Mouse (Mus musculus): ENCODE measurements around the gene Nmrk2. TPM values are rescaled to one million over a fixed set of nuclear protein-coding genes. Genes with fewer than 3 reads are reported as not detected.

Gene Nmrk2
- polyA plus RNA-seq, 1 experiment from 2014 or later: 5.2 TPM

GRCm38 (mm10) chr10:81216260-81216659, 14.4 kb upstream of the Nmrk2 start:
- no peak overlapping the region for H3K9ac ChIP-seq
- WGBS: 77% methylated on average over 6 of the region's 6 CpGs
- no peak for ATAC-seq (ENCODE audit: extremely low read depth, insufficient number of reproducible peaks, low FRiP score, low TSS enrichment)
- H3K27me3 ChIP-seq (replicated peaks): peaks cover 21% of the 10 kb centered on the region
- no peaks in the 10 kb centered on the region for H3K4me1 ChIP-seq
- H3K36me3 ChIP-seq: no peaks in the 10 kb centered on the region
- peaks cover 5% of the 10 kb centered on the region; the same call in 1 of the 2 replicates for H3K9me3 ChIP-seq
- H3K4me2 ChIP-seq: no peak overlapping the region
- no peak overlapping the region for H3K27ac ChIP-seq (replicated peaks)
- no peak overlapping the region for H3K4me3 ChIP-seq

GRCm38 (mm10) chr10:81210154-81210553, 8.3 kb upstream of the Nmrk2 start:
- no peak overlapping the region for H3K4me3 ChIP-seq
- no peak overlapping the region for H3K9ac ChIP-seq
- H3K27me3 ChIP-seq (replicated peaks): no peaks in the 10 kb centered on the region; the same call in 1 of the 2 replicates
- H3K36me3 ChIP-seq: no peaks in the 10 kb centered on the region
- no peak overlapping the region for H3K27ac ChIP-seq (replicated peaks)
- WGBS: 91% methylated on average over 5 of the region's 5 CpGs
- H3K9me3 ChIP-seq: peaks cover 5% of the 10 kb centered on the region; the same call in 1 of the 2 replicates
- H3K4me1 ChIP-seq: no peaks in the 10 kb centered on the region
- no peak overlapping the region for H3K4me2 ChIP-seq
- no peak for ATAC-seq (ENCODE audit: extremely low read depth, insufficient number of reproducible peaks, low FRiP score, low TSS enrichment)

- no peak overlapping the region for H3K4me3 ChIP-seq
- WGBS: 61% methylated on average over 4 of the region's 4 CpGs
- H3K9ac ChIP-seq: no peak overlapping the region
- H3K4me2 ChIP-seq: no peak overlapping the region
- ATAC-seq (ENCODE audit: extremely low read depth, insufficient number of reproducible peaks, low FRiP score, low TSS enrichment): no peak
- no peaks in the 10 kb centered on the region for H3K9me3 ChIP-seq
- peak overlapping the region; percentile 96 for H3K27ac ChIP-seq (replicated peaks)
- H3K36me3 ChIP-seq: no peaks in the 10 kb centered on the region
- peaks cover 51% of the 10 kb centered on the region for H3K4me1 ChIP-seq
- no peaks in the 10 kb centered on the region for H3K27me3 ChIP-seq (replicated peaks)
Measured at GRCm38 (mm10) chr10:81204137-81204536, 2.3 kb upstream of the Nmrk2 start.

GRCm38 (mm10) chr10:81202978-81203720, 1.3 kb upstream of the Nmrk2 start:
- H3K4me2 ChIP-seq: peak overlapping the region; percentile 30; the same call in 1 of the 2 replicates
- H3K4me1 ChIP-seq: peaks cover 59% of the 10 kb centered on the region
- H3K27ac ChIP-seq (replicated peaks): peak overlapping the region; percentile 96
- H3K36me3 ChIP-seq: no peaks in the 10 kb centered on the region
- H3K9ac ChIP-seq: peak overlapping the region; percentile 17; the same call in 1 of the 2 replicates
- H3K4me3 ChIP-seq: no peak overlapping the region
- no peak for ATAC-seq (ENCODE audit: extremely low read depth, insufficient number of reproducible peaks, low FRiP score, low TSS enrichment)
- 55% methylated on average over 8 of the region's 8 CpGs for WGBS
- H3K27me3 ChIP-seq (replicated peaks): 0 out of 2 replicates have a peak, but pooled peaks cover 5% of the 10 kb centered on the region
- no peaks in the 10 kb centered on the region for H3K9me3 ChIP-seq

GRCm38 (mm10) chr10:81200605-81201287, 1.1 kb downstream of the Nmrk2 start:
- ATAC-seq (ENCODE audit: extremely low read depth, insufficient number of reproducible peaks, low FRiP score, low TSS enrichment): no peak
- Histone ChIP-seq H3K4me3 (no peak overlapping the region), H3K27ac (replicated peaks) (peak overlapping the region; percentile 96), H3K9ac (peak overlapping the region; percentile 73), H3K4me2 (peak overlapping the region; percentile 58), H3K4me1 (peaks cover 74% of the 10 kb centered on the region), H3K9me3 (no peaks in the 10 kb centered on the region), H3K27me3 (replicated peaks) (peaks cover 23% of the 10 kb centered on the region), H3K36me3 (no peaks in the 10 kb centered on the region)
- WGBS: 62% methylated on average over 20 of the region's 20 CpGs

GRCm38 (mm10) chr10:81200141-81200540, 1.7 kb downstream of the Nmrk2 start:
- Histone ChIP-seq H3K27ac (replicated peaks) (peak overlapping the region; percentile 96), H3K27me3 (replicated peaks) (peaks cover 29% of the 10 kb centered on the region), H3K36me3 (no peaks in the 10 kb centered on the region), H3K4me2 (peak overlapping the region; percentile 58; the same call in 1 of the 2 replicates), H3K4me1 (peaks cover 74% of the 10 kb centered on the region), H3K9ac (peak overlapping the region; percentile 73), H3K4me3 (no peak overlapping the region), H3K9me3 (no peaks in the 10 kb centered on the region)
- no peak for ATAC-seq (ENCODE audit: extremely low read depth, insufficient number of reproducible peaks, low FRiP score, low TSS enrichment)
- WGBS: 72% methylated on average over 13 of the region's 13 CpGs

GRCm38 (mm10) chr10:81198990-81199389, 2.9 kb downstream of the Nmrk2 start:
- WGBS: 75% methylated on average over 6 of the region's 6 CpGs
- H3K36me3 ChIP-seq: no peaks in the 10 kb centered on the region
- peaks cover 73% of the 10 kb centered on the region for H3K4me1 ChIP-seq
- H3K27me3 ChIP-seq (replicated peaks): peaks cover 41% of the 10 kb centered on the region
- H3K9me3 ChIP-seq: no peaks in the 10 kb centered on the region
- ATAC-seq (ENCODE audit: extremely low read depth, insufficient number of reproducible peaks, low FRiP score, low TSS enrichment): no peak
- peak overlapping the region; percentile 73 for H3K9ac ChIP-seq
- peak overlapping the region; percentile 96 for H3K27ac ChIP-seq (replicated peaks)
- H3K4me2 ChIP-seq: peak overlapping the region; percentile 15; the same call in 1 of the 2 replicates
- no peak overlapping the region for H3K4me3 ChIP-seq

- Histone ChIP-seq H3K27me3 (replicated peaks) (peaks cover 44% of the 10 kb centered on the region), H3K4me3 (no peak overlapping the region), H3K9ac (peak overlapping the region; percentile 73), H3K4me2 (peak overlapping the region; percentile 75), H3K4me1 (peaks cover 71% of the 10 kb centered on the region), H3K9me3 (no peaks in the 10 kb centered on the region), H3K36me3 (no peaks in the 10 kb centered on the region), H3K27ac (replicated peaks) (peak overlapping the region; percentile 96)
- 4% methylated on average over 9 of the region's 9 CpGs for WGBS
- no peak for ATAC-seq (ENCODE audit: extremely low read depth, insufficient number of reproducible peaks, low FRiP score, low TSS enrichment)
Measured at GRCm38 (mm10) chr10:81198230-81198629, 3.6 kb downstream of the Nmrk2 start.

- Histone ChIP-seq H3K27ac (replicated peaks) (peak overlapping the region; percentile 99), H3K4me2 (peak overlapping the region; percentile 75)
Measured at GRCm38 (mm10) chr10:81197305-81197704, 4.5 kb downstream of the Nmrk2 start.

GRCm38 (mm10) chr10:81196470-81197065, 5.3 kb downstream of the Nmrk2 start:
- H3K36me3 ChIP-seq: 0 out of 2 replicates have a peak, but pooled peaks cover 2% of the 10 kb centered on the region
- H3K9ac ChIP-seq: peak overlapping the region; percentile 97
- no peaks in the 10 kb centered on the region for H3K9me3 ChIP-seq
- no peak for ATAC-seq (ENCODE audit: extremely low read depth, insufficient number of reproducible peaks, low FRiP score, low TSS enrichment)
- peaks cover 44% of the 10 kb centered on the region for H3K27me3 ChIP-seq (replicated peaks)
- peaks cover 69% of the 10 kb centered on the region for H3K4me1 ChIP-seq
- peak overlapping the region; percentile 99 for H3K27ac ChIP-seq (replicated peaks)
- H3K4me2 ChIP-seq: peak overlapping the region; percentile 75
- 45% methylated on average over 11 of the region's 11 CpGs for WGBS
- H3K4me3 ChIP-seq: peak overlapping the region; percentile 58

More at GRCm38 (mm10) chr10:81197305-81197704, 4.5 kb downstream of the Nmrk2 start:
- Histone ChIP-seq H3K27me3 (replicated peaks) (peaks cover 44% of the 10 kb centered on the region), H3K4me3 (peak overlapping the region; percentile 58), H3K36me3 (no peaks in the 10 kb centered on the region), H3K9ac (peak overlapping the region; percentile 97), H3K9me3 (no peaks in the 10 kb centered on the region), H3K4me1 (peaks cover 68% of the 10 kb centered on the region)
- 20% methylated on average over 6 of the region's 6 CpGs for WGBS
- no peak for ATAC-seq (ENCODE audit: extremely low read depth, insufficient number of reproducible peaks, low FRiP score, low TSS enrichment)

- no peak for ATAC-seq (ENCODE audit: extremely low read depth, insufficient number of reproducible peaks, low FRiP score, low TSS enrichment)
- H3K9ac ChIP-seq: peak overlapping the region; percentile 97
- peak overlapping the region; percentile 58 for H3K4me3 ChIP-seq
- peak overlapping the region; percentile 99 for H3K27ac ChIP-seq (replicated peaks)
- peaks cover 69% of the 10 kb centered on the region for H3K4me1 ChIP-seq
- peaks cover 15% of the 10 kb centered on the region for H3K36me3 ChIP-seq
- no peaks in the 10 kb centered on the region for H3K9me3 ChIP-seq
- WGBS: 34% methylated on average over 4 of the region's 4 CpGs
- H3K27me3 ChIP-seq (replicated peaks): peaks cover 44% of the 10 kb centered on the region
- peak overlapping the region; percentile 75 for H3K4me2 ChIP-seq
Measured at GRCm38 (mm10) chr10:81195300-81195699, 6.6 kb downstream of the Nmrk2 start.
